Mouse (Mus musculus): ENCODE results near the gene Cacng7. TPM values are rescaled to one million over a fixed set of nuclear protein-coding genes. Genes with fewer than 3 reads are reported as not detected.
A peak's percentile ranks its signal among the peaks of the same experiment; 100 is the strongest.

The Cacng7 gene
- total and polyA plus RNA-seq, 3 experiments, result 0.04 to 0.11 TPM; not detected in 1

DNA sequence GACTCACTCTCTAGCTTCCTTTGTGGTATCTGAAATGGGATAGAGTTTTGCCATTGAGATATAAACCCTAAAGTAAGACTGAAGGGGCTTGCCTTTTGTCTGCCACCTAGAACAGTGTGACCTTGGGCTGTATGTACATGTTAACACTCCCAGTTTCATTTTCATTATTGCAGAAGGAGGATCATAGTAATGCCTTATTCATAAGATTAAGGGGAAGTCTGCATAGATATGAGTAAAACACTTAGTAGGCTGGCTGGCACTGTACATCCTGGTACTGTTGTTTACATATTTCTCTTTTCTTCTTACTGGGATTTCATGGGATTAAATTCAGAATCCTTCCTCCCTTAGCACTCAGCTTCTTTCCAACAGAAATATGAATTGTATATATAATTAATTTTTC lies 67.2 kb downstream of the Cacng7 start:
- H3K4me3 ChIP-seq (ENCODE audit: control insufficient read depth in 1 of 2, insufficient read depth in 1 of 2, low read depth in 2 of 2, low read length in 2 of 2), result peak overlapping the region; percentile 51 to 58
- TF ChIP-seq ZKSCAN1 (IDR thresholded peaks at IDR 0.05; ENCODE audit: low read depth, low read length) (peak; percentile 87), RCOR1 (IDR thresholded peaks at IDR 0.05; ENCODE audit: low read depth, low read length) (no peak)
- no peaks in the 10 kb centered on the region for H3K9me3 ChIP-seq (replicated peaks; ENCODE audit: insufficient read depth, low read length)
- no peaks in the 10 kb centered on the region for H3K79me2 ChIP-seq (ENCODE audit: control insufficient read depth, insufficient read depth, low read length, poor library complexity)
- peaks cover 4 to 10% of the 10 kb centered on the region in 2 experiments; a peak in 3 of 4 replicates for H3K4me1 ChIP-seq (ENCODE audit: control insufficient read depth in 1 of 2, insufficient read depth in 2 of 2, low read length in 2 of 2)
- no peaks in the 10 kb centered on the region for H3K27me3 ChIP-seq (ENCODE audit: control insufficient read depth in 1 of 2, insufficient read depth in 2 of 2, low read length in 2 of 2)
- peaks cover 0 to 2% of the 10 kb centered on the region in 2 experiments; a peak in 2 of 4 replicates for H3K36me3 ChIP-seq (ENCODE audit: control insufficient read depth in 1 of 2, insufficient read depth in 2 of 2, low read length in 2 of 2)
- H3K9ac ChIP-seq (ENCODE audit: control insufficient read depth, low read depth, low read length, poor library complexity, severe bottlenecking), result peak overlapping the region; percentile 49
- peak; percentile 60 for DNase-seq (ENCODE audit: low read depth, low spot score)
- H3K27ac ChIP-seq (ENCODE audit: control insufficient read depth, low read depth, low read length), result peak overlapping the region; percentile 62

GRCm38 (mm10) chr7:3409729-3410520 lies 77.2 kb downstream of the Cacng7 start:
- peak; percentile 17 to 59; a peak in 3 of 4 replicates for TF ChIP-seq EP300 (IDR thresholded peaks at IDR 0.05; ENCODE audit: low read depth in 1 of 2, low read length in 2 of 2)
- TF ChIP-seq MXI1 (IDR thresholded peaks at IDR 0.05; ENCODE audit: low read depth, low read length), result peak; percentile 67
- TF ChIP-seq SMC3 (IDR thresholded peaks at IDR 0.05; ENCODE audit: low read depth, low read length), result no peak
- no peak for TF ChIP-seq HCFC1 (IDR thresholded peaks at IDR 0.05; ENCODE audit: low read depth, low read length)
- TF ChIP-seq MYC (IDR thresholded peaks at IDR 0.05; ENCODE audit: low read depth, low read length), result peak; percentile 77
- TF ChIP-seq NRF1 (IDR thresholded peaks at IDR 0.05; ENCODE audit: insufficient read depth, low read depth, low read length, poor library complexity, severe bottlenecking), result peak; percentile 36; the same call in 1 of the 2 replicates
- no peak for TF ChIP-seq KAT2A (conservative IDR thresholded peaks at IDR 0.05; ENCODE audit: low read depth, low read length)
- TF ChIP-seq SIN3A (IDR thresholded peaks at IDR 0.05; ENCODE audit: low read length), result 0 out of 2 replicates have a peak, but pooled peaks have one; percentile 37
- TF ChIP-seq ZMIZ1 (IDR thresholded peaks at IDR 0.05; ENCODE audit: low read depth, low read length), result no peak
- TF ChIP-seq NELFE (IDR thresholded peaks at IDR 0.05; ENCODE audit: low read depth, low read length), result no peak
- no peak for TF ChIP-seq USF1 (IDR thresholded peaks at IDR 0.05; ENCODE audit: low read depth, low read length)
- TF ChIP-seq ELF1 (IDR thresholded peaks at IDR 0.05; ENCODE audit: low read depth, low read length), result no peak
- TF ChIP-seq ETS1 (IDR thresholded peaks at IDR 0.05; ENCODE audit: low read depth, low read length), result peak; percentile 66
- no peak for TF ChIP-seq UBTF (IDR thresholded peaks at IDR 0.05; ENCODE audit: borderline replicate concordance, insufficient read depth, low read depth, low read length)
- TF ChIP-seq TBP (IDR thresholded peaks at IDR 0.05; ENCODE audit: low read depth, low read length), result 0 out of 2 replicates have a peak, but pooled peaks have one; percentile 2
- TF ChIP-seq ZC3H11A (IDR thresholded peaks at IDR 0.05; ENCODE audit: low read depth, low read length), result no peak
- TF ChIP-seq CHD1 (IDR thresholded peaks at IDR 0.05; ENCODE audit: low read depth, low read length), result peak; percentile 26; the same call in 1 of the 2 replicates
- no peak for TF ChIP-seq ZKSCAN1 (IDR thresholded peaks at IDR 0.05; ENCODE audit: low read depth, low read length)
- TF ChIP-seq TAL1 (IDR thresholded peaks at IDR 0.05; ENCODE audit: low read length), result no peak
- 0 out of 2 replicates have a peak, but pooled peaks have one; percentile 0 for TF ChIP-seq RCOR1 (IDR thresholded peaks at IDR 0.05; ENCODE audit: low read depth, low read length)
- TF ChIP-seq MAZ (IDR thresholded peaks at IDR 0.05; ENCODE audit: low read depth, low read length), result no peak
- no peaks in the 10 kb centered on the region for H3K27me3 ChIP-seq (ENCODE audit: control insufficient read depth in 1 of 2, insufficient read depth in 2 of 2, low read length in 2 of 2)
- H3K27ac ChIP-seq (ENCODE audit: control insufficient read depth, low read depth, low read length), result peak overlapping the region; percentile 57

More at GRCm38 (mm10) chr7:3409729-3410520, 77.2 kb downstream of the Cacng7 start:
- H3K9me3 ChIP-seq (replicated peaks; ENCODE audit: insufficient read depth, low read length), result no peaks in the 10 kb centered on the region
- H3K79me2 ChIP-seq (ENCODE audit: control insufficient read depth, insufficient read depth, low read length, poor library complexity), result peaks cover 10% of the 10 kb centered on the region
- H3K4me3 ChIP-seq (ENCODE audit: control insufficient read depth in 1 of 2, insufficient read depth in 1 of 2, low read depth in 2 of 2, low read length in 2 of 2), result no peak overlapping the region
- peaks cover 0 to 9% of the 10 kb centered on the region in 2 experiments for H3K4me1 ChIP-seq (ENCODE audit: control insufficient read depth in 1 of 2, insufficient read depth in 2 of 2, low read length in 2 of 2)
- no peak overlapping the region for H3K9ac ChIP-seq (ENCODE audit: control insufficient read depth, low read depth, low read length, poor library complexity, severe bottlenecking)
- H3K36me3 ChIP-seq (ENCODE audit: control insufficient read depth in 1 of 2, insufficient read depth in 2 of 2, low read length in 2 of 2), result peaks cover 0 to 7% of the 10 kb centered on the region in 2 experiments; a peak in 3 of 4 replicates
- DNase-seq (ENCODE audit: low read depth, low spot score), result peak; percentile 87

Data from MEL (cell line).